Mouse (Mus musculus): ENCODE results near the gene Strc.

The Strc gene

DNA sequence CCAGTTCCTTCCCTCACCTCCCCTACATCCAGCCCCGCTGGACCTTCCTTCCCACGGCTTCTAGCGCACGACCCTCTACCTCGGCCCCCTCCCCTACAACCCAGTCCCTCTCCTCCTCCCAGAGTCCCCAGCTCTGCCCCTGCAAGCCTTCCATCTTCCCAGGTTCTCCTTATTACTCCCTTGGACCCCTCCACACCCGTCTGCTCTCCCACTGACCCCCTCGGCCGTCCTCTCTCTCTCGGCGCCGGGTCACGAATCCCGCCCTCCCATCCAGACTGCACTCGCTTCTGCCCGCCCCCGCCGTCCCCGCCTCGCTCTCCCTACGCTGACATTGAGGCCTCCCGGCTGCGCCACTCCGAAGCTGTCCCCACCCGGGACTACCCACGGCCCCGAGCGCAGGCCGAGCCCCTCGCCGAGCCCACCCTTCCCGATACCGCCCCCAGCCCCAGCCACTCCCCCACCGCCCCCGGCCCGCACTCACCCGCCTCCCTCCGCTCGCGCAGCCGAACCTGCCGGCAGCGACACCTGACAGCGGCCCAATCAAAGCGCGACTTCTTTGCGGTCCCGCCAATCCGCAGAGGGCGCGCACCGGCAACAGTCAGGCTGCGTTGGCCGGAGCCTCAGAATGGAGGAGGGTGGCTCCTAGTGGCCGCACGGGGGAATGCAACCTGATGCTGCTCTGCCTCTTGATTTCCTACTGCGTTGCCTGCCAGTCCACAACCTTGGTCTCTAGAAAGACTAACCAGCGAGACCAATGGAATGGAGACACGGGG lies 32.0 kb downstream of the Strc start, which contains the start of gene Ppip5k1:
Ppip5k1 (minus strand) TSS at position 577 of the 773 bp plus-strand sequence.
- peak; percentile 99 for DNase-seq (ENCODE audit: low spot score in 2 of 2)

- DNase-seq (ENCODE audit: low spot score in 2 of 2) = peak in 1 of 2 experiments; percentile 15
These were observed 32.6 kb downstream of the Strc start for GRCm38 (mm10) chr2:121354378-121354777.

DNA sequence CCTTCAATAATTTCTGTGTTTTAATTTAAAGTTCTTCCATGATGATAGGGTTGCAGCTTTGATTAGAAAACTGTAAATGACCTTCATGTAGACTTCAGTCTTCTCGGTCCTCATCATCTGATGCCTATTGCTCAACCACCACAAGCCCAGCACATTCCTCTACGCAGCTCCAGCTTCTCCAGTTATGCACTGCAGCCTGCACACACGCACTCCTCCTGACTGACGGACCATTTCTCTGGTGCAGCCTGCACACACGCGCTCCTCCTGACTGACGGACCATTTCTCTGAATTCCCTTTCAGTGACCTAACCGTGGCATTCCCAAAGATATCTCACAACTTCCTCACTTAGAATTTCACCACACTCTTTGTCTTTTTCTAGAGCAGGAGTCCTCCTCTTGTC lies 33.8 kb downstream of the Strc start:
- no peak for DNase-seq (ENCODE audit: low spot score in 2 of 2)

- no peak for DNase-seq (ENCODE audit: low spot score in 2 of 2)
These were observed 47.9 kb downstream of the Strc start for GRCm38 (mm10) chr2:121339057-121339456.

DNA sequence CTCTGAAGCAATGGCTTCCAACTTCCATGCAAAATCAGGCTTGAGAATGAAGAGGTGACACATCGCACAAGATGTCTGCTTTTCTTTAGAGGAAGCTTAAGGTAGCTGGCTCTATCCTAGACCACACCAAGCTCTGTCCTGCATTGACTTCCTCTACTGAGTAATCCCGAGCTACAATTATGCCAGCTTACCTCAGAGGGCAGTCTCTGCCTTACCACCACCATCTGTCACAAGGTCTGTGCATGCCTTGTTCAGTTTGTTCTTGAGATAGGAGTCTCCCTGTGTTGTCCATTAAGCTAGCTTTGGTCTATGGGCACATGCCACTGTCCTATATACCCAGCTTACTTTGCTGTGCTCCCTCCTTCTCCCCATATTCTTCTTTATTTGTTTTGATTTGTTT lies 57.5 kb downstream of the Strc start:
- no peak for DNase-seq (ENCODE audit: low spot score in 2 of 2)

- no peak for DNase-seq (ENCODE audit: low spot score in 2 of 2)
These were observed 63.1 kb downstream of the Strc start for GRCm38 (mm10) chr2:121323693-121324470.

- DNase-seq (ENCODE audit: low spot score in 2 of 2) = no peak
These were observed 63.9 kb downstream of the Strc start for GRCm38 (mm10) chr2:121323041-121323440.

- DNase-seq (ENCODE audit: low spot score in 2 of 2) = no peak
These were observed 70.7 kb downstream of the Strc start for GRCm38 (mm10) chr2:121316278-121316677.

All from frontal cortex, postnatal 36 days (tissue).